Mouse (Mus musculus) MN1 (cell line): ENCODE data around the gene Myog.

Experiments used
- DNase-seq: peaks from one replicate; pipeline ENCODE4 v3.0.0-alpha.2; 2016; ENCODE audit warnings: low spot score

Gene Myog

GRCm38 (mm10) chr1:134285458-134286120 lies 4.2 kb upstream of the Myog start:
- no peak for DNase-seq

GRCm38 (mm10) chr1:134288239-134288638 lies 1.6 kb upstream of the Myog start:
- DNase-seq: no peak

GRCm38 (mm10) chr1:134290300-134290699 lies 511 bp downstream of the Myog start:
- no peak for DNase-seq

GRCm38 (mm10) chr1:134290909-134291308 lies 1.1 kb downstream of the Myog start:
- peak; percentile 16 for DNase-seq

- no peak for DNase-seq
These were observed 1.8 kb downstream of the Myog start for GRCm38 (mm10) chr1:134291555-134291954.

GRCm38 (mm10) chr1:134292073-134292472 lies 2.3 kb downstream of the Myog start:
- DNase-seq: peak; percentile 30

- DNase-seq: no peak
These were observed 2.8 kb downstream of the Myog start for GRCm38 (mm10) chr1:134292601-134293000.

GRCm38 (mm10) chr1:134293276-134293675 lies 3.5 kb downstream of the Myog start:
- no peak for DNase-seq

- no peak for DNase-seq
These were observed 4.2 kb downstream of the Myog start for GRCm38 (mm10) chr1:134293738-134294604.

GRCm38 (mm10) chr1:134297265-134297664 lies 7.5 kb downstream of the Myog start:
- no peak for DNase-seq

- no peak for DNase-seq
These were observed 9.0 kb downstream of the Myog start for GRCm38 (mm10) chr1:134298636-134299411.

GRCm38 (mm10) chr1:134302568-134303238 lies 12.9 kb downstream of the Myog start:
- peak; percentile 39 for DNase-seq

- no peak for DNase-seq
These were observed 15.2 kb downstream of the Myog start for GRCm38 (mm10) chr1:134304940-134305339.

GRCm38 (mm10) chr1:134307409-134307808 lies 17.6 kb downstream of the Myog start:
- no peak for DNase-seq

- peak; percentile 60 for DNase-seq
These were observed 20.5 kb downstream of the Myog start for GRCm38 (mm10) chr1:134310291-134310690.

GRCm38 (mm10) chr1:134310729-134311128 lies 20.9 kb downstream of the Myog start:
- DNase-seq: no peak

- DNase-seq: no peak
These were observed 22.0 kb downstream of the Myog start for GRCm38 (mm10) chr1:134311760-134312159.

- no peak for DNase-seq
These were observed 25.4 kb downstream of the Myog start for GRCm38 (mm10) chr1:134315181-134315580.

GRCm38 (mm10) chr1:134316361-134316760 lies 26.6 kb downstream of the Myog start:
- peak; percentile 33 for DNase-seq

GRCm38 (mm10) chr1:134318261-134318660 lies 28.5 kb downstream of the Myog start:
- DNase-seq: no peak

- DNase-seq: no peak
These were observed 31.0 kb downstream of the Myog start for GRCm38 (mm10) chr1:134320691-134321301.
